Mouse (Mus musculus) liver, embryonic 15.5 days (tissue): ENCODE measurements around the gene Ksr2. TPM values are rescaled to one million over a fixed set of nuclear protein-coding genes. Genes with fewer than 3 reads are reported as not detected.
"Not testable (repeated sequence)": the region's sequence is repeated elsewhere in the genome, so short reads cannot be mapped to it uniquely, and the experiment has no call there.

Experiments
- ATAC-seq: fragments of 200-750 bp; cut with Nextera tagmentation; 2 replicates; pipeline ENCODE4 v1.8.0; 2017; ENCODE audit warnings: moderate number of reproducible peaks, mild to moderate bottlenecking, moderate library complexity; ENCODE audit not compliant: insufficient read depth
- H3K27ac ChIP-seq: fragments of 300-500 bp; sonication (generic); replicated peaks from 2 replicates; pipeline ENCODE4 v1.5.1; 2015; ENCODE audit warnings: mild to moderate bottlenecking, inconsistent platforms
- H3K27me3 ChIP-seq: fragments of 300-500 bp; sonication (generic); 2 replicates; pipeline ENCODE4 v1.6.1; 2015; ENCODE audit warnings: mild to moderate bottlenecking, inconsistent platforms
- H3K36me3 ChIP-seq: fragments of 300-500 bp; sonication (generic); replicated peaks from 2 replicates; pipeline ENCODE4 v1.6.1; 2015; ENCODE audit warnings: moderate library complexity, mild to moderate bottlenecking, inconsistent platforms
- H3K4me1 ChIP-seq: fragments of 300-500 bp; sonication (generic); replicated peaks from 2 replicates; pipeline ENCODE4 v1.6.1; 2015; ENCODE audit warnings: inconsistent platforms
- H3K4me2 ChIP-seq: fragments of 300-500 bp; sonication (generic); 2 replicates; pipeline ENCODE4 v1.6.1; 2015; ENCODE audit warnings: moderate library complexity, mild to moderate bottlenecking, inconsistent platforms
- H3K4me3 ChIP-seq: fragments of 300-500 bp; sonication (generic); replicated peaks from 2 replicates; pipeline ENCODE4 v1.5.1; 2015; ENCODE audit warnings: mild to moderate bottlenecking, inconsistent platforms
- H3K9ac ChIP-seq: fragments of 300-500 bp; sonication (generic); 2 replicates; pipeline ENCODE4 v1.6.1; 2015; ENCODE audit warnings: moderate library complexity, mild to moderate bottlenecking, inconsistent platforms
- H3K9me3 ChIP-seq: fragments of 300-500 bp; sonication (generic); replicated peaks from 2 replicates; pipeline ENCODE4 v1.6.1; 2016; ENCODE audit warnings: inconsistent platforms
- WGBS: fragments of 180-500 bp; shearing (Covaris S2); methylation state at CpG from one replicate; pipeline ENCODE4 v1.1.7; 2015; ENCODE audit warnings: mixed read lengths; ENCODE audit not compliant: insufficient replicate concordance; 5-methylcytosine and 5-hydroxymethylcytosine counted together
- polyA plus RNA-seq: library from polyadenylated mRNA; unstranded; fragments of >200 nt; fragmentation: Nextera tagmentation; extraction: Ambion mirVana; gene quantifications from 2 replicates; pipeline ENCODE4 v1.2.1, GENCODE M21; 2015

Ksr2 gene
- polyA plus RNA-seq, 1 experiment from 2014 or later, result 0.10 TPM

DNA sequence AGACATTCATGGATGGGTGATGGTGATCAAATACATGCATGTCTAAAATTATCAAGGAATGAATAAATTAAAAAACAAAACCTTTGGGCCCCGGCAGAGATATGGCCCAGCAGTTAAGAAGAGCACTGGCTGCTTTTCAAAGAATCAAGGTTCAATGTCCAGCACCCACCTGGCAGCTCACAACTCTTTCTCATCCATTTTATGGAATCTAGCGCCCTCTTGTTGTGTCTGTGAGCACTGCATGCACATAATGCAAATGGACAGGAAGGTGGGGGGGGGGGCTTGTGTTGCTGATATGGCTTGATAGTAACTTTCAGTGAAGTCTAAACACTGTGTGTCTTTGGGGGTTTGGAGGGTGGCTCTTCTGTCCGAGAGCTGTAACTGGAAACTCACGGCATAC lies 5.6 kb upstream of the Ksr2 start:
- Histone ChIP-seq H3K9me3 (no peaks in the 10 kb centered on the region), H3K4me1 (0 out of 2 replicates have a peak, but pooled peaks cover under 1% of the 10 kb centered on the region), H3K4me2 (no peak overlapping the region), H3K9ac (no peak overlapping the region), H3K36me3 (no peaks in the 10 kb centered on the region), H3K27ac (no peak overlapping the region), H3K27me3 (peaks cover 44% of the 10 kb centered on the region), H3K4me3 (no peak overlapping the region)
- ATAC-seq, result no peak
- 41% methylated on average over 4 of the region's 4 CpGs for WGBS

DNA sequence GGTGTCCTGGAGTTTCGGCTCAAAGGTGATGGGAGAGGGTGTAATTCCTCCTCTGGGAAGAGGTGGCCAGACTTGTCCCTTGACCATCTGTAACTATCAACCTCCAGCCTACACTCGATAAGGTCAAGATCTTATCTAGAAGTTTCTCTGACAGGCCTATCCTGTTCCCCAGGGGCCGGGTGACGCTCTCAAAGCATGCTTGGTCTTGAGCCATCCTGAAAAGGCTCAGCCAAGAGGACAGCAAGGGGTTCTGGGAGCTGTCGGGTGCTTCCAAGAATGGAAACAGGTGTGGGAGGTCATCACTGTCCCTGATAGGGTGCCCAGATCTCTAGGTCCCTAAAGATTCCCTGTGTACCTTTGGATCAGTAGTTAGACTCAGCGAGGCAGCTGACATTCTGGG lies 4.4 kb upstream of the Ksr2 start:
- no peak overlapping the region for H3K27ac ChIP-seq
- H3K4me3 ChIP-seq, result no peak overlapping the region
- 0 out of 2 replicates have a peak, but pooled peaks cover 9% of the 10 kb centered on the region for H3K4me1 ChIP-seq
- H3K9me3 ChIP-seq, result no peaks in the 10 kb centered on the region
- no peaks in the 10 kb centered on the region for H3K36me3 ChIP-seq
- no peak overlapping the region for H3K9ac ChIP-seq
- 40% methylated on average over 6 of the region's 6 CpGs for WGBS
- peaks cover 55% of the 10 kb centered on the region for H3K27me3 ChIP-seq
- ATAC-seq, result no peak
- H3K4me2 ChIP-seq, result no peak overlapping the region

- Histone ChIP-seq H3K27me3 (peaks cover 73% of the 10 kb centered on the region), H3K4me3 (no peak overlapping the region)
- 5% methylated on average over 10 of the region's 10 CpGs for WGBS
Measured at GRCm38 (mm10) chr5:117414611-117415010, 811 bp downstream of the Ksr2 start.

DNA sequence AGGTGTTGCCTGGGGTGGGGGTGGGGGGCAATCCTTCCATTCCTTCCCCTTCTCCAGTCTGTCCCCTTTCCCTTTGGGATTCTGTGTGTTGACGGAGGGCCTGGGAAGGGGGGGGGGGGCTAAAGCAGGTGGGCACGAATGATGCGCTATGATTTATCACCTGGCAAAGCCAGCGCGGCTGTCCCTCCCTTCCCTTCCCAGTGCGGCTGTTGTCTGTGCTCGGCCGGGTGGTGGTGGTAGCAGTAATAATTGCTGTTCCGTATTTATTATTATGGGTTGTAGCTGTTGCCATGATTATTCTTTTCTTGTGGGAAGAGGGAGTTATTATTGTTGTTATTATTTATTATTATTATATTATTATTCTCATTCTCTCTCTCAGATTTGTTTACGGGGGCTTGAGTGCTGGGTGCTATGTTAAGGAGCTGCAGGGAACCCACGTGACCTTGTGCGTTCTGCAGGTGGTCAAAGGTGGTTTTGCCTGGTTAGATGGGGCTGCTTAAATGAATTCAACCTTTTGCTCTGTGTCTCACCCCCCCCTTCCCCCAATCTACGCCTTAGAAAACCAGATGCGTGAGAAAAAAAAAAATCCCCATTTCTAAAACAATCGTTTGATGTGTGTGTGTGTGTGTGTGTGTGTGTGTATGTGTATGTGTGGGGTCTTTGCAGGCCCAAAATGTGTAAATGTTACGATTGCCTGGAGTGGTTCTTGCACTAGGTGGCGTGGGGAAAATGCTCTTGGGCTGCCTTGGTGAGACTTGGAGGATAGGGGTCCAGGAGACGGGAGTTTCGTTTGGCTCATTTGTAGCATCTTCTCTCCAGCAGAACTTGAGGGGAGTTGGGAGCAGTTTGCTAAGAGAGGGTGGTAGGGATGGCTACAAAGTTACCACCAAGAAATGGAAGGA lies 1.5 kb downstream of the Ksr2 start:
- H3K4me1 ChIP-seq, result 0 out of 2 replicates have a peak, but pooled peaks cover 9% of the 10 kb centered on the region
- no peak overlapping the region for H3K9ac ChIP-seq
- peaks cover 67% of the 10 kb centered on the region for H3K27me3 ChIP-seq
- H3K9me3 ChIP-seq, result no peaks in the 10 kb centered on the region
- no peak overlapping the region for H3K27ac ChIP-seq
- no peak overlapping the region for H3K4me2 ChIP-seq
- 33% methylated on average over 19 of the region's 19 CpGs for WGBS
- no peaks in the 10 kb centered on the region for H3K36me3 ChIP-seq
- ATAC-seq, result no peak
- no peak overlapping the region for H3K4me3 ChIP-seq

More at GRCm38 (mm10) chr5:117414611-117415010, 811 bp downstream of the Ksr2 start:
- Histone ChIP-seq H3K9ac (no peak overlapping the region), H3K36me3 (no peaks in the 10 kb centered on the region), H3K9me3 (no peaks in the 10 kb centered on the region), H3K27ac (no peak overlapping the region), H3K4me1 (0 out of 2 replicates have a peak, but pooled peaks cover 9% of the 10 kb centered on the region), H3K4me2 (no peak overlapping the region)
- no peak for ATAC-seq

GRCm38 (mm10) chr5:117417442-117417841 lies 3.6 kb downstream of the Ksr2 start:
- H3K27ac ChIP-seq, result no peak overlapping the region
- H3K4me1 ChIP-seq, result 0 out of 2 replicates have a peak, but pooled peaks cover 9% of the 10 kb centered on the region
- no peaks in the 10 kb centered on the region for H3K36me3 ChIP-seq
- H3K27me3 ChIP-seq, result peaks cover 46% of the 10 kb centered on the region
- no peak overlapping the region for H3K9ac ChIP-seq
- 35% methylated on average over 2 of the region's 2 CpGs for WGBS
- no peaks in the 10 kb centered on the region for H3K9me3 ChIP-seq
- no peak overlapping the region for H3K4me2 ChIP-seq
- 0 out of 2 replicates have a peak, but pooled peaks have one; percentile 25 for ATAC-seq
- H3K4me3 ChIP-seq, result no peak overlapping the region

DNA sequence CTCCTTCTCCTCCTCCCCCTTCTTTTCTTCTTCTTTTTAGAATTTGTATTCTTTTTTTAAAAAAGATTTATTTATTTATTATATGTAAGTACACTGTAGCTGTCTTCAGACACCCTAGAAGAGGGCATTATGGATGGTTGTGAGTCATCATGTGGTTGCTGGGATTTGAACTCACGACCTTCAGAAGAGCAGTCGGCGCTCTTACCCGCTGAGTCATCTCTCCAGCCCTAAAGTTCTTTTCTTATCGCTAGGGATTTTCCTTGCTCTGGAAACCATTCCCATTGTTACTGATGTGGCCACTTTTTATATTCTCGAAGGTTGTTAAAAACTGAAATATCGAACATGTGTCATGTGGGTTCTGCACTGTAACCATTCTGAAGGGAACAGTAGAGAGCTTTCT lies 19.7 kb downstream of the Ksr2 start:
- H3K9me3 ChIP-seq, H3K27ac ChIP-seq, H3K4me1 ChIP-seq, H3K4me2 ChIP-seq, H3K9ac ChIP-seq, ATAC-seq, H3K27me3 ChIP-seq, H3K4me3 ChIP-seq, H3K36me3 ChIP-seq: not testable (repeated sequence)
- WGBS, result 75% methylated on average over 7 of the region's 7 CpGs

GRCm38 (mm10) chr5:117440261-117440660 lies 26.5 kb downstream of the Ksr2 start:
- H3K36me3 ChIP-seq, result no peaks in the 10 kb centered on the region
- no peaks in the 10 kb centered on the region for H3K27me3 ChIP-seq
- H3K9me3 ChIP-seq, result no peaks in the 10 kb centered on the region
- WGBS, result 69% methylated on average over 11 of the region's 11 CpGs
- no peak overlapping the region for H3K9ac ChIP-seq
- H3K4me1 ChIP-seq, result no peaks in the 10 kb centered on the region; the same call in 1 of the 2 replicates
- ATAC-seq, result no peak
- no peak overlapping the region for H3K4me3 ChIP-seq
- H3K4me2 ChIP-seq, result no peak overlapping the region
- no peak overlapping the region for H3K27ac ChIP-seq

DNA sequence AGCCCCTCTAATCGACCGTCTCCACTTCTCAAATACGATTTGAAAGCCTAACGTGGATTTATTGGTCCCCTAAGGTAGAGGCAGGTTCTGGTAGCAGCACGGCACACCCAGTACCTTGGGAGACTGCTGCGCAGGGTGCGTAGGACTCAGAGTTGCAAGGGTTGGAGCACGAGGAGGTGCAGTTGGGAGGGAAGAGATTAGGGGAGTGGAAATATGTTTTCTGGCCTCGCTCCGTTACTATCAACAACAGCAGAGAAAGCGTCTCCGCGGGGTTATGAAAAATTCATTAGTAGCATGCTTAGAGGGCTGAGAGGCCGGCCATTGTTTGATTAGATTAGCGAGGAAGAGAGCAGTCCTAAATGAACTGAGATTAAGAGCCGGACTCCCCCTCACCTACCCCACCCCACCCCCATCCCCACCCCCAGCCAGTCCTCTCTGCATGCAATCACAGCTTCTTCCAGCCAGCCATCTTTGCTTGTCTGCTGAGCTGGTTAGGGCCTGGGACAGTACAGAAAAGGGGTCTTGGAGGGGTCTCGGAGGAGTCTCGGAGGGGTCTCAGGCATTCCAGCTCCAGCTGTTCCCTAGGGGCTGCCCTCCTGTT lies 27.5 kb downstream of the Ksr2 start:
- WGBS, result 51% methylated on average over 18 of the region's 18 CpGs
- Histone ChIP-seq H3K4me2 (no peak overlapping the region), H3K27ac (no peak overlapping the region), H3K4me1 (no peaks in the 10 kb centered on the region; the same call in 1 of the 2 replicates), H3K27me3 (no peaks in the 10 kb centered on the region), H3K9me3 (no peaks in the 10 kb centered on the region), H3K36me3 (no peaks in the 10 kb centered on the region), H3K4me3 (no peak overlapping the region), H3K9ac (no peak overlapping the region)
- ATAC-seq, result no peak

GRCm38 (mm10) chr5:117442157-117442765 lies 28.5 kb downstream of the Ksr2 start:
- no peak overlapping the region for H3K4me3 ChIP-seq
- no peak overlapping the region for H3K27ac ChIP-seq
- no peaks in the 10 kb centered on the region for H3K36me3 ChIP-seq
- no peak overlapping the region for H3K9ac ChIP-seq
- no peaks in the 10 kb centered on the region for H3K27me3 ChIP-seq
- no peaks in the 10 kb centered on the region for H3K9me3 ChIP-seq
- 71% methylated on average over 12 of the region's 12 CpGs for WGBS
- no peak for ATAC-seq
- H3K4me1 ChIP-seq, result no peaks in the 10 kb centered on the region; the same call in 1 of the 2 replicates
- no peak overlapping the region for H3K4me2 ChIP-seq

DNA sequence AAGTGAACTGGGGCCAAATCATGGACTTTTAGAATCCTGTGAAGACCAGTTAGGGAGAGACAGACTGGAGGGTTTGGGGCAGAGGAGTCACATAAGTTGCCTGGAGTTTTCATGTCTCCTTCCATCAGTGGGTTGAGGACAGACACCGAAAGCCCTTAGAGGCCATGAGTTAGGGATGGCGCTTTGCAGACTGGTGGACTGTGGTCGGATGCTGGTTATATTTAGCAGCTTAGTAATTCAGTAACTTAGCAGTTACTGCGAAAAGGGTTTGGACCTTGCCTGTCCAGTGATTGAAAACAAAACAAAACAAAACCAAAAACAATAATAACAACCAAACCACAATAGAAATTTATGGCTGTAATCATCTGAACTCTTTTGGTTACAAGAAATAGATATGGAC lies 29.3 kb downstream of the Ksr2 start:
- WGBS, result 50% methylated on average over 4 of the region's 4 CpGs
- no peaks in the 10 kb centered on the region for H3K36me3 ChIP-seq
- H3K4me2 ChIP-seq, result no peak overlapping the region
- H3K9me3 ChIP-seq, result no peaks in the 10 kb centered on the region
- H3K27ac ChIP-seq, result no peak overlapping the region
- H3K27me3 ChIP-seq, result no peaks in the 10 kb centered on the region
- ATAC-seq, result no peak
- no peak overlapping the region for H3K4me3 ChIP-seq
- H3K9ac ChIP-seq, result no peak overlapping the region
- no peaks in the 10 kb centered on the region; the same call in 1 of the 2 replicates for H3K4me1 ChIP-seq

DNA sequence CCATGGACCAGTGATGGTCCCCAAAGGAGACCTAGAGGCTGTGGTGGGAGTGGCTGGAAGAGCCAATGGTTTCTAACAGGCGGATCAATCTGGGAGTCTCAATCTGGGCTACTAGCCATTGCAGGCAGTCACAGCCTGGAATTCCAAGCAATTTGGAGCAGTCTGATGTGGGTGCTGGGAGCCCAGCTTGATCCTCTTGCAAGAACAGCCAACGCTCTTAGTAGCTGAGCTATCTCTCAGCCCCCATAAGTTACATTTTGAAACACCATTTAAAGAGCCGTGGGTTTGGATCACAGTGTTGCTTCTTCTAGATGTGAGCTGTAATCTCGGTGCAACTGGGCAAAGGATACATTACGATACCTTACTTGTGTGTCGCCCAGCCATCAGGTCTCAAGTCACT lies 30.1 kb downstream of the Ksr2 start:
- no peaks in the 10 kb centered on the region for H3K36me3 ChIP-seq
- WGBS, result 70% methylated on average over 6 of the region's 6 CpGs
- no peak overlapping the region for H3K9ac ChIP-seq
- no peak for ATAC-seq
- no peak overlapping the region for H3K4me3 ChIP-seq
- no peaks in the 10 kb centered on the region for H3K27me3 ChIP-seq
- no peak overlapping the region for H3K27ac ChIP-seq
- no peak overlapping the region for H3K4me2 ChIP-seq
- no peaks in the 10 kb centered on the region; the same call in 1 of the 2 replicates for H3K4me1 ChIP-seq
- no peaks in the 10 kb centered on the region for H3K9me3 ChIP-seq
